Mouse (Mus musculus) heart, embryonic 16.5 days (tissue): ENCODE results near the gene A830005F24Rik. TPM values are rescaled to one million over a fixed set of nuclear protein-coding genes. Genes with fewer than 3 reads are reported as not detected.

Experiments
- ATAC-seq: fragments of 200-750 bp; cut with Nextera tagmentation; replicated peaks from 2 replicates; pipeline ENCODE4 v1.8.0; 2017; ENCODE audit warnings: moderate number of reproducible peaks; ENCODE audit not compliant: insufficient read depth, low FRiP score; ENCODE audit errors: extremely low read depth
- H3K27ac ChIP-seq: fragments of 300-500 bp; sonication (generic); 2 replicates; pipeline ENCODE4 v1.5.1; 2014; ENCODE audit warnings: mild to moderate bottlenecking, low read length, control low read depth, moderate library complexity
- H3K27me3 ChIP-seq: fragments of 300-500 bp; sonication (generic); 2 replicates; pipeline ENCODE4 v1.6.1; 2014; ENCODE audit warnings: low read length, mixed read lengths; ENCODE audit not compliant: control insufficient read depth, insufficient read depth
- H3K36me3 ChIP-seq: fragments of 300-500 bp; sonication (generic); 2 replicates; pipeline ENCODE4 v1.6.1; 2014; ENCODE audit not compliant: control insufficient read depth, insufficient read depth
- H3K4me1 ChIP-seq: fragments of 300-500 bp; sonication (generic); 2 replicates; pipeline ENCODE4 v1.6.1; 2014; ENCODE audit warnings: low read length, mixed read lengths; ENCODE audit not compliant: control insufficient read depth, insufficient read depth
- H3K4me2 ChIP-seq: fragments of 300-500 bp; sonication (generic); 2 replicates; pipeline ENCODE4 v1.6.1; 2014; ENCODE audit warnings: low read depth, mild to moderate bottlenecking, control low read depth, low read length
- H3K4me3 ChIP-seq: fragments of 300-500 bp; sonication (generic); 2 replicates; pipeline ENCODE4 v1.5.1; 2014; ENCODE audit warnings: mild to moderate bottlenecking, control low read depth, low read length
- H3K9ac ChIP-seq: fragments of 300-500 bp; sonication (generic); 2 replicates; pipeline ENCODE4 v1.6.1; 2014; ENCODE audit warnings: low read length, control low read depth
- H3K9me3 ChIP-seq: fragments of 300-500 bp; sonication (generic); replicated peaks from 2 replicates; pipeline ENCODE4 v1.6.1; 2016; ENCODE audit warnings: low read length; ENCODE audit not compliant: control insufficient read depth
- WGBS: fragments of 180-500 bp; shearing (Covaris S2); extraction: QIAGEN DNeasy Blood & Tissue Kit; methylation state at CpG from one replicate; pipeline ENCODE4 v1.1.7; 2014; 5-methylcytosine and 5-hydroxymethylcytosine counted together
- polyA plus RNA-seq: library from polyadenylated mRNA; unstranded; fragments of >200 nt; fragmentation: Nextera tagmentation; extraction: Ambion mirVana; gene quantifications from 2 replicates; pipeline ENCODE4 v1.2.1, GENCODE M21; 2015

The A830005F24Rik gene
- polyA plus RNA-seq, 1 experiment from 2014 or later = 0.74 TPM

DNA sequence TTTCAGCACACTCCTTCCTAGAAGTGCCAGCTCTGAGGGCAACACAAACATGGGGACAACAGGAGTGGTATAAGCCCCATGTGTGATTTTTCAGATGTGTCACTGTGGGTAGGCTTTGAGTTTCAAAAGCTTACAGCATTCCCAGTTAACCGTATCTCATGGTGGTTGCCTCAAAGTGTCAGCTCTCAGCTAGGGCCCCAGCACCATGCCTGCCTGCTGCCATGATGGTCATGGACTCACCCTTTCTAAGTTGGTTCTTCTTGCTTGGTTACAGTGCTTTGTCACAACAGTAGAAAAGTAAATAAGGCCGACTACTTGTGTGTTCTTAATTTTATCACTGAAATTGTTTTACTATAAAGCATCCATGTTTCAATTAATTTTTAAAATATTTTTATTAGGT is 18.1 kb downstream of the A830005F24Rik start:
- 63% methylated on average over 2 of the region's 2 CpGs for WGBS
- no peaks in the 10 kb centered on the region for H3K4me1 ChIP-seq

DNA sequence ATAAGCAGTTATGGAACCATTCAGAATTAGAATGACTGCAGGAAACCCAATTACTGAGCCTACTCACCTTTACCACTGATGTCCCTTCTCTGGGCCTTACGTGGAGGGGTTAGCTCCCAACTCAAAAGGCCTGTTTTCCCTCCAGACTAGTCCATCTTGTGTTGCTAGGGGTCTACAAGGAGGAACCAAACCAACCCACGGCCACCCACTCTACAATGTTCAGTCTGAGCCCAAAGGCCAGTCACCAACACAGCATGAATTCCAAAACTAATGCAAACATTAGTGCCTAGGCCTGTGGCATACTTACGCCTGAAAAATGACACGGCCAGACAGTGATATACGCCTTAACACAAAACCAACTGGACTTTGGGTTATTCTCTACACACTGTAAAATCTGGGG is 20.1 kb downstream of the A830005F24Rik start:
- Histone ChIP-seq H3K9me3 (no peaks in the 10 kb centered on the region), H3K4me3 (no peak overlapping the region), H3K9ac (no peak overlapping the region), H3K36me3 (peaks cover 11% of the 10 kb centered on the region; the same call in 1 of the 2 replicates), H3K4me1 (no peaks in the 10 kb centered on the region), H3K27me3 (no peaks in the 10 kb centered on the region), H3K27ac (no peak overlapping the region), H3K4me2 (no peak overlapping the region)
- WGBS = 90% methylated on average over 5 of the region's 5 CpGs
- no peak for ATAC-seq

More for the DNA sequence above, 18.1 kb downstream of the A830005F24Rik start:
- Histone ChIP-seq H3K9ac (no peak overlapping the region), H3K36me3 (peaks cover 3% of the 10 kb centered on the region; the same call in 1 of the 2 replicates), H3K27me3 (no peaks in the 10 kb centered on the region), H3K4me3 (no peak overlapping the region), H3K27ac (no peak overlapping the region), H3K9me3 (no peaks in the 10 kb centered on the region), H3K4me2 (no peak overlapping the region)
- no peak for ATAC-seq

- no peaks in the 10 kb centered on the region for H3K9me3 ChIP-seq
- H3K36me3 ChIP-seq = peaks cover 11% of the 10 kb centered on the region; the same call in 1 of the 2 replicates
- no peak overlapping the region for H3K27ac ChIP-seq
- 55% methylated on average over 1 of the region's 1 CpGs for WGBS
- peaks cover 40% of the 10 kb centered on the region for H3K4me1 ChIP-seq
- peak overlapping the region; percentile 6; the same call in 1 of the 2 replicates for H3K4me3 ChIP-seq
- peak overlapping the region; percentile 13; the same call in 1 of the 2 replicates for H3K9ac ChIP-seq
- no peak for ATAC-seq
- peak overlapping the region; percentile 53 for H3K4me2 ChIP-seq
- no peaks in the 10 kb centered on the region for H3K27me3 ChIP-seq
These were observed 27.1 kb downstream of the A830005F24Rik start for GRCm38 (mm10) chr13:48540488-48540887.

DNA sequence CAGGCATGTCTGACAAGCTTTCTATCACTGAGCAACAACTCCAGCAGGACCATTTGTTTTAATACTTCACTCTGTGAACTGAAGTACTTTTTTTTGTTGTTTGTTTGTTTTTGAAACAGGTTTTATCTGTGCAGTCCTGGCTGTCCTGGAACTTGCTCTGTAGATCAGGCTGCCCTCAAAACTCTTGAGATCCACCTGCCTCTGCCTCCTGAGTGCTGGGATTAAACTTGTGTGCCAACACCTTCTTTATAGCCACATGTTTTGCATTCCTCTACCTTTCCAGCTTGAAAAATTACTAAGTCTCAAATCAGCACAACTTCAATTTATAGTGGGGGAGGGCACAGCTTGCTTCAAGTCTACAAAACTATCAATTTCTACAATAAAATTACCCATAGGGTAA is 31.0 kb downstream of the A830005F24Rik start:
- no peak for ATAC-seq
- Histone ChIP-seq H3K36me3 (no peaks in the 10 kb centered on the region), H3K9me3 (no peaks in the 10 kb centered on the region), H3K27ac (no peak overlapping the region), H3K4me2 (peak overlapping the region; percentile 72), H3K4me3 (peak overlapping the region; percentile 83), H3K27me3 (no peaks in the 10 kb centered on the region), H3K4me1 (peaks cover 36% of the 10 kb centered on the region), H3K9ac (no peak overlapping the region; the same call in 1 of the 2 replicates)

DNA sequence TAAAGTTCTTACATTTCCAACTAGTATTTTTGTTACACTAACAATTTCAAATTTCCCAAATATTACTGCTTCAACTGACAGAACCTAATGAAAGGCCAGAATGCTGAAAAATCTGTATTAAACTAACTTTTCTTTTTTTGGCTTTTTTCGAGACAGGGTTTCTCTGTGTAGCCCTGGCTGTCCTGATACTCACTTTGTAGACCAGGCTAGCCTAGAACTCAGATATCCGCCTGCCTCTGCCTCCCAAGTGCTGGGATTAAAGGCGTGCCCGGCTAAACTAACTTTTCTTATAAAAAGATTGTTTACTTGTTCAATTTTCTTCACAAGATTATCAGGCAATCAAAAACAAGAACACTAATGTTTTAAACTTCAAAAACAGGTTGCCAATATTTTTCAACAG is 31.5 kb downstream of the A830005F24Rik start:
- Histone ChIP-seq H3K4me1 (peaks cover 34% of the 10 kb centered on the region), H3K36me3 (no peaks in the 10 kb centered on the region), H3K27me3 (no peaks in the 10 kb centered on the region), H3K4me2 (peak overlapping the region; percentile 72), H3K9me3 (no peaks in the 10 kb centered on the region), H3K4me3 (peak overlapping the region; percentile 83), H3K9ac (peak overlapping the region; percentile 95), H3K27ac (peak overlapping the region; percentile 99)
- WGBS = 29% methylated on average over 4 of the region's 4 CpGs
- ATAC-seq = no peak

DNA sequence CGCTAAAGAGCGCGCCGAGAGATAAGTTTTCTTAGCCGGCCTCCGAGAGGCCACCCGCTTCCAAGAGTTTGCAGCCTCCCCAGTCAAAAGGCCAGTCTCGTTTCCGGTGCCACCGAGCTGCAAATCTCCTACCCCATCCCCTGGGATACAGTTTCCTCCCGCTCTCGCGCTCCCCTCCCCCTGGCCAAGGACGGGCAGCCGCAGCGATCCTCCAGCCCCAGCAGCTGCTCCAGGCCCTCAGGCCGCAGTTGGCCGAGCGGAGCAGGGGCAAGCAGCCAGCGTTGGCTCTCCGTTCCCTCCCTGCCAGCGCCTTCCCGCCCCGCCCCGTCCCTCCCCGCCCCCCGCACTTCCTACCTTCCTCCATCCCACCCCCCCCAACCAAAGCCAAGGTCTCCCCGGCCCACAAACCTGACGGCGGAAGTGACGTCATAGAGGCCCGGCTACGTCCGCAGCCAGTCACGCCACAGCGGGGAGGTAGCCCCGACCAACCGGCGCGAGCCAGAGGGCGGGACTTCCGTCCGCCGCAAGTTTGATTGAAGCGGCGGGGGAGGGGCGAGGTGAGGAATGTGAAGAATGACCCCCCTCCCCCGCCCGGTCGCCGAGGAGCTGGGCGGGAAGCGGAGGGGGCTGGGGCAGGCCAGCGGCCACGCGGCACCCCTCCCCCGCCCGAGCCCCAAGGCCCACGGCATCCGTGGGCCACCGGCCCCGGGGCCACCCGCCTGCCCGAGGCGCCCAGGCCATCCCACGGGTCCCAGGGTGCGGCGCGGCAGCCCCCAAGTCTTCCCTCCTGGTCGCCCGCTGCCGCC is 32.3 kb downstream of the A830005F24Rik start:
- H3K9me3 ChIP-seq = no peaks in the 10 kb centered on the region
- H3K27me3 ChIP-seq = no peaks in the 10 kb centered on the region
- under 1% methylated on average over 54 of the region's 72 CpGs for WGBS
- peaks cover 28% of the 10 kb centered on the region for H3K4me1 ChIP-seq
- peak; percentile 88 for ATAC-seq
- H3K4me3 ChIP-seq = peak overlapping the region; percentile 83
- peak overlapping the region; percentile 72 for H3K4me2 ChIP-seq
- H3K9ac ChIP-seq = peak overlapping the region; percentile 98
- H3K36me3 ChIP-seq = no peaks in the 10 kb centered on the region
- H3K27ac ChIP-seq = peak overlapping the region; percentile 99

DNA sequence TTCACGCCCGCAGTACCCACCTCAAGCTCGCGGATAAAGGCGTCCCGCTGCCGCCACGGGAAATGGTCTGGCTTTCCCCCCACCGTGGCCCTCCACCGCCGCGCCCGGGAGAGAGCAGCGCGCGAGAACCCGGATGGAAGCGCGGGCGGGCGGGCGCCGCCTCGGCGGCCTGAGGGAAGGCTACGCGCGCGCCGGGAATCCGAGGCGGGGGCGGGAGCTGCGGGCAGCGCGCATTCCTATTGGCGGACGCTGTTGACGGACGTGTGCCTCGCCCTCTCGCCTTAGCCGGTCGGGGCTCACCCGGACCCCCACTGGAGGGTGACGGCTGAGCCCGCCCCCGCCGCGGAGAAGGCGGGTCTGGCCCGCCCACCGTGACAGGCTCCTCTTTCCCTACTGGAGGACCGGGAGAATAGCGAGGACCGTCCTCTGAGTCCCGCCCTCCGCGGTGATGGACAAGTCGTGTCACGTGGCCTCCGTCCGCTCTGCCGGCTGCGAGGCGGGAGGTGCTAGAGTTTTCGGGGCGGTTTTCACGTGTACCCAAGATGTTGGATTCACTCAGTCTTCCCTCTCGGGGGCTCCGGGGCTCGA is 33.1 kb downstream of the A830005F24Rik start:
- H3K4me1 ChIP-seq = peaks cover 23% of the 10 kb centered on the region
- under 1% methylated on average over 71 of the region's 72 CpGs for WGBS

DNA sequence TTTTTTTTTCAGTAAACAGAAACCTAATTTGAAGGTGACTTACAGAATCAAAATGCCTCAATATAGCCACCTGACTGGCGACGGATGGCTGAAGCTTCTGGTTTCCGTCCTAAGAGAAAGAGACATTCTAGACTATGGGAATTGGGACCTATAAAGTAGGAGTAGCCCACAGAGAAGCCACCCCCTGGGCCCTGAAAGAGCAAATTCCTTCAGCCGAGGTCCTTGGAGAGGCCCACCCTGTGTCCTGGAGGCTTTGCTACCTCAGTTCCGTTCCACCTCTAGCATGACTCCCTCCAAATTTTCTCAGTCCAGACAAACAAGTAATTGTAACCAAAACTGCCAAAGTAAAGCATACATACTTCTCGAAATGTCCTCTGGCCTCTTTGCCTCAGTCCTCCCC is 34.3 kb downstream of the A830005F24Rik start:
- peaks cover 29% of the 10 kb centered on the region for H3K4me1 ChIP-seq
- no peak overlapping the region for H3K27ac ChIP-seq
- H3K27me3 ChIP-seq = no peaks in the 10 kb centered on the region
- no peak for ATAC-seq
- 91% methylated on average over 6 of the region's 6 CpGs for WGBS
- H3K4me3 ChIP-seq = no peak overlapping the region
- H3K9me3 ChIP-seq = no peaks in the 10 kb centered on the region
- H3K4me2 ChIP-seq = no peak overlapping the region
- H3K9ac ChIP-seq = no peak overlapping the region
- H3K36me3 ChIP-seq = no peaks in the 10 kb centered on the region

More for the DNA sequence above, 33.1 kb downstream of the A830005F24Rik start:
- ATAC-seq = peak; percentile 96
- Histone ChIP-seq H3K27me3 (no peaks in the 10 kb centered on the region), H3K9ac (peak overlapping the region; percentile 98), H3K4me2 (peak overlapping the region; percentile 69), H3K36me3 (no peaks in the 10 kb centered on the region), H3K9me3 (no peaks in the 10 kb centered on the region), H3K4me3 (peak overlapping the region; percentile 83), H3K27ac (peak overlapping the region; percentile 99)

GRCm38 (mm10) chr13:48548296-48548695 is 34.9 kb downstream of the A830005F24Rik start:
- no peak overlapping the region for H3K4me2 ChIP-seq
- ATAC-seq = no peak
- no peaks in the 10 kb centered on the region for H3K36me3 ChIP-seq
- H3K9me3 ChIP-seq = no peaks in the 10 kb centered on the region
- H3K4me3 ChIP-seq = no peak overlapping the region
- no peak overlapping the region for H3K9ac ChIP-seq
- no peak overlapping the region for H3K27ac ChIP-seq
- H3K4me1 ChIP-seq = peaks cover 35% of the 10 kb centered on the region
- H3K27me3 ChIP-seq = no peaks in the 10 kb centered on the region
- WGBS = 85% methylated on average over 5 of the region's 5 CpGs
